Mouse (Mus musculus): ENCODE results near the gene Lgals4. TPM values are rescaled to one million over a fixed set of nuclear protein-coding genes. Genes with fewer than 3 reads are reported as not detected.

Gene Lgals4
- polyA plus RNA-seq, 1 experiment from 2014 or later: 4.8 TPM

DNA sequence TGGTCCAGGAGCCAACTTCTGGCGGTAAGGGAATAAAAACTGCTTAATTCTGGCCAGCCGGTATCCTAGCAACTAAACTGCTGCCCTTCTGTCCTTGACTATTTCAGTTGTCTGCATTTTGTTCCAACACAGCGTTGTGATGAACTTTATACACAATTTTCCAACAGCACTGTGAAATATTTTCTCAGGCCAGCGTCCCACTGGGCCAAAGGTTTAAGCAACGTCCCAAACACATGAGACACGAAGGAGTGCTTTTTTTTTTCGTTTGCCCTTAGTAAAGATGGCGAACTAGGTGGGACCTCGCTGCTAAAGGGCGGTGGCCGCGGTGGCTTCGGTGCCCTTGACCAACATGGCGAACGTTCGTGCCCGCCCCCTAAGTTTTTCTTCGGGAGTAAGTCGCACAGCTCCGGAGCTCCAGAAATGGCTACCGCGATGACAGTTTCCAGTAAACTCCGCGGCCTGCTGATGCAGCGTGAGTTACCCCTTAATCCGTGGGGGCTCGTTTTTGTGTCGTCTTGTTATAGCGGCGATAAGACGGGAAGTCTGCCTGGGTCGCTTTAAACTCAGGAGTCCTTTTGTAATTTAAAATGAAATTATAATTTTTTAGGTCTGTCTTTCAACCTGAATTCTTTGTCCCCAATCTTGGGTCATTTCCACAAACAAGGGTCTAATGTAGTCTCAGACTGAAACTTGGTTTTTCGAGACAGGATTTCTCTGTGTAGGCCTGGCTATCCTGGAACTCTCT, 8.5 kb upstream of the Lgals4 start, which contains the start of gene Ech1:
Gene Ech1 (plus strand): TSS at position 277 of the 745 bp plus-strand sequence.
- WGBS: 3% methylated on average over 33 of the region's 33 CpGs
- H3K4me1 ChIP-seq (ENCODE audit: control insufficient read depth in 2 of 2, insufficient read depth in 2 of 2, low read length in 2 of 2): peaks cover 19 to 36% of the 10 kb centered on the region in 2 experiments

DNA sequence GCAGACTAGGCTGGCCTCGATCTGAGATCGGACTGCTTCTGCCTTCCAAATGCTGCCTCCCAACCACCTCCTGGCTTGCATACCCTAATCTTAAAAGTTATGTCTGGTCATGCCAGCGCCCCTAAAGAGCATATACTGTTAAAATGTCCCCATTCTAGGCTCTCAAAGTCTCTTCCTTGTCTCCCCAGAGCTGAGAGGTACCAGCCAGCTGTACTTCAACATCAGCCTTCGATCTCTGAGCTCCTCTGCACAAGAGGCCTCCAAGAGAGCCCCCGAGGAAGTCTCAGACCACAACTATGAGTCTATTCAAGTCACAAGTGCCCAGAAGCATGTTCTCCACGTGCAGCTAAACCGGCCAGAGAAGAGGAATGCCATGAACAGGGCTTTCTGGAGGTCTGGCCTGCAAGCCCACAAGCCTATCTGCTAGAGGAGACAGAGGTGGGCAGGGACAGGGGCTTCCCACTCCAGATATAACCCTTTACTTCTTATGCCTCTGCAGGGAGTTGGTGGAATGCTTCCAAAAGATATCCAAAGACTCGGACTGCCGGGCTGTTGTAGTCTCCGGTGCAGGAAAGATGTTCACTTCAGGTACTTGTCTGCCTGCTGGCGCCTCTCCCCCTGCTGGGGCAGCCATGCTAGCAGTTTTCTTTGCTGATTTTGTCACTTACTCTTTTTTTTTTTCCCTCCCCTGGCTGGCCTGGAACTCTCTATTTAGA, 7.8 kb upstream of the Lgals4 start:
- Histone ChIP-seq H3K4me2 (ENCODE audit: low read length) (peak overlapping the region; percentile 71), H3K27me3 (ENCODE audit: control insufficient read depth, insufficient read depth, low read length) (no peaks in the 10 kb centered on the region)
- no peak for ATAC-seq (ENCODE audit: insufficient number of reproducible peaks, insufficient read depth, low FRiP score, low read depth)

More for the DNA sequence above, 8.5 kb upstream of the Lgals4 start, which contains the start of gene Ech1:
- Histone ChIP-seq H3K9ac (ENCODE audit: low read length) (peak within 1 kb of the TSS; percentile 79), H3K27ac (replicated peaks in 1 of 2; ENCODE audit: control insufficient read depth in 1 of 2, insufficient read depth in 1 of 2, low read depth in 2 of 2, low read length in 2 of 2) (peak within 1 kb of the TSS; percentile 93), H3K27me3 (ENCODE audit: control insufficient read depth, insufficient read depth, low read length) (no peaks in the 10 kb centered on the region), H3K9me3 (ENCODE audit: control insufficient read depth, low read length) (no peaks in the 10 kb centered on the region), H3K4me3 (ENCODE audit: control insufficient read depth in 1 of 2, insufficient read depth in 1 of 2, low read depth in 1 of 2, low read length in 2 of 2) (peak within 1 kb of the TSS; percentile 50 to 68), H3K36me3 (ENCODE audit: control insufficient read depth, insufficient read depth, low read length) (peaks cover 49% of the 10 kb centered on the region), H3K4me2 (ENCODE audit: low read length) (peak within 1 kb of the TSS; percentile 71)
- ATAC-seq (ENCODE audit: insufficient number of reproducible peaks, insufficient read depth, low FRiP score, low read depth): peak; percentile 66

DNA sequence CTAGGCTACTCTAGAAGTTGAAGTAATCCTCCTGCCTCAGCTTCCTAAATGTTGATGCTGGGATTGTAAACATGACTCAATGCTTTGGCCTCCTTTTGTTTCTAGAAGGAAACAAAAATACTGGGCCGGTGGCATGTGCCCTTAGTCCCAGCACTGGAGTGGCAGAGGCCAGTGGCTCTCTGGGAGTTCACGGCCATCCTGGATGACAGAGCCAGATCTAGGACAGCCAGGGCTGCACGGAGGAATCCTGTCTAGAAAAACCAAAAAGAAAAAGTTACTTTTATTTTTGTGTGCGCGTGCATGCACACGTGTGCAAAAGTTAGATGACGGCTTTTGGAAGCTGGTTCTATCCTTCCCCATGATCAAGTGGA, 7.3 kb upstream of the Lgals4 start:
- Histone ChIP-seq H3K4me1 (ENCODE audit: control insufficient read depth in 2 of 2, insufficient read depth in 2 of 2, low read length in 2 of 2) (peaks cover 21 to 33% of the 10 kb centered on the region in 2 experiments), H3K36me3 (ENCODE audit: control insufficient read depth, insufficient read depth, low read length) (peaks cover 49% of the 10 kb centered on the region), H3K4me3 (ENCODE audit: control insufficient read depth in 1 of 2, insufficient read depth in 1 of 2, low read depth in 1 of 2, low read length in 2 of 2) (peak overlapping the region in 1 of 2 experiments; percentile 50; a peak in 2 of 4 replicates), H3K4me2 (ENCODE audit: low read length) (peak overlapping the region; percentile 71), H3K27ac (replicated peaks in 1 of 2; ENCODE audit: control insufficient read depth in 1 of 2, insufficient read depth in 1 of 2, low read depth in 2 of 2, low read length in 2 of 2) (peak overlapping the region; percentile 30 to 93; a peak in 2 of 4 replicates), H3K9me3 (ENCODE audit: control insufficient read depth, low read length) (no peaks in the 10 kb centered on the region), H3K27me3 (ENCODE audit: control insufficient read depth, insufficient read depth, low read length) (no peaks in the 10 kb centered on the region), H3K9ac (ENCODE audit: low read length) (peak overlapping the region; percentile 79)
- no peak for ATAC-seq (ENCODE audit: insufficient number of reproducible peaks, insufficient read depth, low FRiP score, low read depth)
- 89% methylated on average over 7 of the region's 7 CpGs for WGBS

More for the DNA sequence above, 7.8 kb upstream of the Lgals4 start:
- Histone ChIP-seq H3K4me3 (ENCODE audit: control insufficient read depth in 1 of 2, insufficient read depth in 1 of 2, low read depth in 1 of 2, low read length in 2 of 2) (peak overlapping the region; percentile 50 to 68), H3K36me3 (ENCODE audit: control insufficient read depth, insufficient read depth, low read length) (peaks cover 49% of the 10 kb centered on the region), H3K9me3 (ENCODE audit: control insufficient read depth, low read length) (no peaks in the 10 kb centered on the region), H3K4me1 (ENCODE audit: control insufficient read depth in 2 of 2, insufficient read depth in 2 of 2, low read length in 2 of 2) (peaks cover 19 to 33% of the 10 kb centered on the region in 2 experiments), H3K9ac (ENCODE audit: low read length) (peak overlapping the region; percentile 79), H3K27ac (replicated peaks in 1 of 2; ENCODE audit: control insufficient read depth in 1 of 2, insufficient read depth in 1 of 2, low read depth in 2 of 2, low read length in 2 of 2) (peak overlapping the region; percentile 93)
- 28% methylated on average over 11 of the region's 11 CpGs for WGBS

DNA sequence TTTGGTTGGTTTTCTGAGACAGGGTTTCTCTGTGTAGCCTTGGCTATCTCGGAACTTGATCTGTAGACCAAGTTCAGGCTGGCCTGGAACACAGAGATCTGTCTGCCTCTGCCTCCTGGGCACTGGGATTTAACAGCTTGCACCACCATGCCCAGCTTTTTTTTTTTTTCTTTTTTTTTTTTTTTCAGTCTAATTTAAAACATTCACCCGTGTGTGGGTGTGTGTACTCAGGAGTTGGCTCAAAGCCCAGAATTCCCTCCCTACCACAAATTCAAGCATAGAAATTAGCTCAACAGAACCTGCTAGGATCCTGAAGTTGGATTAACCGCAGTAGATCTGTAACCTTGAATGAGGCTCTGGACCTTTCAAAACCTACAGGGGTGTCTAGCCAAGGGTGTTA, 6.3 kb upstream of the Lgals4 start:
- no peak overlapping the region for H3K27ac ChIP-seq (replicated peaks in 1 of 2; ENCODE audit: control insufficient read depth in 1 of 2, insufficient read depth in 1 of 2, low read depth in 2 of 2, low read length in 2 of 2)
- H3K4me2 ChIP-seq (ENCODE audit: low read length): no peak overlapping the region
- no peaks in the 10 kb centered on the region for H3K9me3 ChIP-seq (ENCODE audit: control insufficient read depth, low read length)
- H3K27me3 ChIP-seq (ENCODE audit: control insufficient read depth, insufficient read depth, low read length): no peaks in the 10 kb centered on the region
- WGBS: 42% methylated on average over 3 of the region's 3 CpGs
- ATAC-seq (ENCODE audit: insufficient number of reproducible peaks, insufficient read depth, low FRiP score, low read depth): no peak
- peaks cover 23 to 32% of the 10 kb centered on the region in 2 experiments for H3K4me1 ChIP-seq (ENCODE audit: control insufficient read depth in 2 of 2, insufficient read depth in 2 of 2, low read length in 2 of 2)
- H3K36me3 ChIP-seq (ENCODE audit: control insufficient read depth, insufficient read depth, low read length): peaks cover 49% of the 10 kb centered on the region
- no peak overlapping the region for H3K9ac ChIP-seq (ENCODE audit: low read length)
- no peak overlapping the region for H3K4me3 ChIP-seq (ENCODE audit: control insufficient read depth in 1 of 2, insufficient read depth in 1 of 2, low read depth in 1 of 2, low read length in 2 of 2)

DNA sequence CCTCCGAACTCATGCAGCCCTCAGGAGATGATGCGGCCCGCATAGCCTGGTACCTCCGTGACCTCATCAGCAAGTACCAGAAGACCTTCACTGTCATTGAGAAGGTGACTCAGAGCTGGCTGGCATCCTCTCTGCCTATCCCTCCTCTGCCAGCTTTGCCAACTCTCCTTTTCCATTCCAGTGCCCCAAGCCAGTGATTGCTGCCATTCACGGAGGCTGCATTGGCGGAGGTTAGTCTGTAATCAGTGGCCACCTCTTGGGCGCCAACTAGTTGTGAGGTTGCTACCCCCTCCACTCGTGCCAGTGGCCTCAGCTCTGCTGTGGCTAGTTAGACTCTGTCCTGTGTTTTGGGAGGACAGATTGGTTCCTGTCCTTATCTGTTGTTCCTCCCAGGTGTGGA, 3.8 kb upstream of the Lgals4 start:
- Histone ChIP-seq H3K4me3 (ENCODE audit: control insufficient read depth in 1 of 2, insufficient read depth in 1 of 2, low read depth in 1 of 2, low read length in 2 of 2) (no peak overlapping the region), H3K27ac (replicated peaks in 1 of 2; ENCODE audit: control insufficient read depth in 1 of 2, insufficient read depth in 1 of 2, low read depth in 2 of 2, low read length in 2 of 2) (no peak overlapping the region), H3K4me2 (ENCODE audit: low read length) (no peak overlapping the region), H3K36me3 (ENCODE audit: control insufficient read depth, insufficient read depth, low read length) (peaks cover 42% of the 10 kb centered on the region), H3K9me3 (ENCODE audit: control insufficient read depth, low read length) (no peaks in the 10 kb centered on the region), H3K27me3 (ENCODE audit: control insufficient read depth, insufficient read depth, low read length) (no peaks in the 10 kb centered on the region), H3K4me1 (ENCODE audit: control insufficient read depth in 2 of 2, insufficient read depth in 2 of 2, low read length in 2 of 2) (peaks cover 17 to 28% of the 10 kb centered on the region in 2 experiments), H3K9ac (ENCODE audit: low read length) (no peak overlapping the region)
- ATAC-seq (ENCODE audit: insufficient number of reproducible peaks, insufficient read depth, low FRiP score, low read depth): no peak
- WGBS: 92% methylated on average over 8 of the region's 8 CpGs

DNA sequence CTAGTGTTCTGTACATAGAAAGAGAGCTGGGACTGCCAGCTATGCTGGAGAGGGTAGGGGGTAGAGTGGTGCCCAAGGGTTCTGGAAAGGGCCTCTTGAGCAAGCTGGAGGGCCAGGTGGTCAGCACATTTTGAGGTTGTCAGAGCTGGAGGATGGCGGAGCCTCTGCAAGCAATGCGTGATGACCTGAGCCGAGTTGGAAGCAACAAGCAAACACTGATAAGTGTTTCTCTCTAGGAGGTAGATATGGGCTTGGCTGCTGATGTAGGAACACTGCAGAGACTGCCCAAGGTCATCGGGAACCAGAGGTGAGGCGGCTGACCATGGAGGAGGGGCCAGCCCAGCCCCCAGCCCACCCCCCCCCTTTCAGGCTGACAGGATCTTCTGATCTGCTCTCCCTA, 2.7 kb upstream of the Lgals4 start:
- H3K36me3 ChIP-seq (ENCODE audit: control insufficient read depth, insufficient read depth, low read length): peaks cover 42% of the 10 kb centered on the region
- H3K4me1 ChIP-seq (ENCODE audit: control insufficient read depth in 2 of 2, insufficient read depth in 2 of 2, low read length in 2 of 2): peaks cover 12 to 22% of the 10 kb centered on the region in 2 experiments
- H3K4me2 ChIP-seq (ENCODE audit: low read length): no peak overlapping the region
- no peak overlapping the region for H3K4me3 ChIP-seq (ENCODE audit: control insufficient read depth in 1 of 2, insufficient read depth in 1 of 2, low read depth in 1 of 2, low read length in 2 of 2)
- no peaks in the 10 kb centered on the region for H3K9me3 ChIP-seq (ENCODE audit: control insufficient read depth, low read length)
- 51% methylated on average over 5 of the region's 5 CpGs for WGBS
- H3K27me3 ChIP-seq (ENCODE audit: control insufficient read depth, insufficient read depth, low read length): no peaks in the 10 kb centered on the region
- ATAC-seq (ENCODE audit: insufficient number of reproducible peaks, insufficient read depth, low FRiP score, low read depth): no peak
- H3K27ac ChIP-seq (replicated peaks in 1 of 2; ENCODE audit: control insufficient read depth in 1 of 2, insufficient read depth in 1 of 2, low read depth in 2 of 2, low read length in 2 of 2): no peak overlapping the region
- H3K9ac ChIP-seq (ENCODE audit: low read length): no peak overlapping the region

DNA sequence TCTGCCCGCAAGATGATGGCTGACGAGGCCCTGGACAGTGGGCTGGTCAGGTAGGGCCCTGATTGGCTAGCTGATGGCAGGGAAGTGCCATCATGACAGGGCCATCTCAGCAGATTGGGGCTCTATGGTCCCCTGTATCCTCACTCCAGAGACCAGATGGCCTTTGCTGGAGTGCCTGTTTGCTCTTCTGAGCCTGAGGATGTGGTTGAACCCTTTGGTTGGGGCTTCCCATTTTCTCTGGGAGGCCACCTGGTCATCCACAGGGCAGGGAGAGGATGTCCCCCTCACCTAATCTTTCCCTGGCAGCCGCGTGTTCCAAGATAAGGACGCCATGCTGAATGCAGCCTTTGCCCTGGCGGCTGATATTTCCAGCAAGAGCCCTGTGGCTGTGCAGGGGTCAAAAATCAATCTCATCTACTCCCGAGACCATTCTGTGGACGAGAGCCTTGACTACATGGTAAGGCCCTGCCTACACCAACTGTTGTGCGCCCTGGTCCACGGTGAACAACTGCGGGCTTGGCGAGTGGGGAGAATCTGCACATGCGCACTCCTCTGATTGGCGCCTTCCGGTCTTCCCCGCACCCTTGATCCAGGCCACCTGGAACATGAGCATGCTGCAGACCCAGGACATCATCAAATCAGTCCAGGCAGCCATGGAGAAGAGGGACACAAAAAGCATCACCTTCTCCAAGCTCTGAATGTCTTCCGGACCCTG, 2.1 kb upstream of the Lgals4 start:
- H3K9me3 ChIP-seq (ENCODE audit: control insufficient read depth, low read length): no peaks in the 10 kb centered on the region
- H3K4me1 ChIP-seq (ENCODE audit: control insufficient read depth in 2 of 2, insufficient read depth in 2 of 2, low read length in 2 of 2): peaks cover 8 to 16% of the 10 kb centered on the region in 2 experiments; a peak in 3 of 4 replicates
- H3K4me3 ChIP-seq (ENCODE audit: control insufficient read depth in 1 of 2, insufficient read depth in 1 of 2, low read depth in 1 of 2, low read length in 2 of 2): no peak overlapping the region
- no peak overlapping the region for H3K27ac ChIP-seq (replicated peaks in 1 of 2; ENCODE audit: control insufficient read depth in 1 of 2, insufficient read depth in 1 of 2, low read depth in 2 of 2, low read length in 2 of 2)
- no peaks in the 10 kb centered on the region for H3K27me3 ChIP-seq (ENCODE audit: control insufficient read depth, insufficient read depth, low read length)
- no peak overlapping the region for H3K4me2 ChIP-seq (ENCODE audit: low read length)
- 76% methylated on average over 17 of the region's 17 CpGs for WGBS
- peaks cover 36% of the 10 kb centered on the region for H3K36me3 ChIP-seq (ENCODE audit: control insufficient read depth, insufficient read depth, low read length)
- ATAC-seq (ENCODE audit: insufficient number of reproducible peaks, insufficient read depth, low FRiP score, low read depth): no peak
- H3K9ac ChIP-seq (ENCODE audit: low read length): no peak overlapping the region

Measured in heart, embryonic 14.5 days (tissue).